Mouse (Mus musculus) adrenal gland, postnatal 25 days (tissue): ENCODE measurements at regions not wholly inside any gene's neighbourhood (a gene's known extent, or its start where the extent isn't known, plus 50 kb on each side); places are given as distances from the start of the nearest gene placed in this dataset.

Experiments used
- DNase-seq: peaks from one replicate; pipeline ENCODE4 v3.0.0; 2021; ENCODE audit warnings: mixed read lengths

GRCm38 (mm10) chr5:58705561-58705960 is 987.8 kb downstream of the Pcdh7 start:
- no peak for DNase-seq

- no peak for DNase-seq
Observed at GRCm38 (mm10) chr5:58712381-58712780, 994.6 kb downstream of the Pcdh7 start.

GRCm38 (mm10) chr5:58733366-58733765 is 1015.6 kb downstream of the Pcdh7 start:
- no peak for DNase-seq

- no peak for DNase-seq
Observed at GRCm38 (mm10) chr5:58733961-58734360, 1016.2 kb downstream of the Pcdh7 start.

GRCm38 (mm10) chr5:58736610-58737009 is 1018.8 kb downstream of the Pcdh7 start:
- DNase-seq, result peak; percentile 35

- no peak for DNase-seq
Observed at GRCm38 (mm10) chr5:58737264-58737883, 1019.6 kb downstream of the Pcdh7 start.

- no peak for DNase-seq
Observed at GRCm38 (mm10) chr5:58738041-58738440, 1020.3 kb downstream of the Pcdh7 start.

GRCm38 (mm10) chr5:58740759-58741158 is 1023.0 kb downstream of the Pcdh7 start:
- DNase-seq, result no peak

GRCm38 (mm10) chr5:58747684-58748083 is 1029.9 kb downstream of the Pcdh7 start:
- no peak for DNase-seq

- DNase-seq, result no peak
Observed at GRCm38 (mm10) chr5:58751777-58752176, 1034.0 kb downstream of the Pcdh7 start.
